ENCODE assay signal across 11 mouse cellular contexts in genomic region chr16:11743724-11744123, GRCm38 (mm10).
"Had no signal": no experiment of that assay in that cellular context is flagged by ENCODE, and none has a peak within 500 bp of the region (broad histone marks: within the 10 kb centered on the region; RNA-seq: fewer than 3 reads in every experiment).

No protein-coding gene starts in this region.

- H3K27ac ChIP-seq: intestine, embryonic 15.5 days; layer of hippocampus, adult 2 months; limb, embryonic 12.5 days; liver, embryonic 14.5 days; midbrain, embryonic 10.5 days; midbrain, embryonic 15.5 days had no signal

- H3K27me3 ChIP-seq: intestine, embryonic 15.5 days; limb, embryonic 12.5 days; midbrain, embryonic 15.5 days had no signal

- H3K9me3 ChIP-seq: intestine, embryonic 15.5 days; limb, embryonic 12.5 days; midbrain, embryonic 10.5 days; midbrain, embryonic 15.5 days had no signal

- H3K4me1 ChIP-seq: intestine, embryonic 15.5 days; limb, embryonic 12.5 days; midbrain, embryonic 10.5 days; midbrain, embryonic 15.5 days had no signal

- H3K9ac ChIP-seq: intestine, embryonic 15.5 days; limb, embryonic 12.5 days; liver, embryonic 14.5 days; midbrain, embryonic 15.5 days had no signal

- ATAC-seq: intestine, embryonic 15.5 days; midbrain, embryonic 15.5 days had no signal

- H3K4me2 ChIP-seq: intestine, embryonic 15.5 days; limb, embryonic 12.5 days; midbrain, embryonic 15.5 days had no signal

- H3K4me3 ChIP-seq: intestine, embryonic 15.5 days; layer of hippocampus, adult 2 months; limb, embryonic 12.5 days; midbrain, embryonic 10.5 days; midbrain, embryonic 15.5 days had no signal

- H3K36me3 ChIP-seq: intestine, embryonic 15.5 days; limb, embryonic 12.5 days; midbrain, embryonic 10.5 days; midbrain, embryonic 15.5 days had no signal

- DNase-seq: kidney, adult 18-20 months; kidney, postnatal 10 days; kidney, postnatal 4 days; thymus, adult 18-20 months; thymus, postnatal 14 days had no signal
